Mouse (Mus musculus) cortical plate, adult 2 months (tissue): ENCODE results near the gene Npas3.

Experiments
- CTCF ChIP-seq: fragments of 200-500 bp; IDR thresholded peaks from 2 replicates; pipeline ENCODE4 v1.5.1; 2011; ENCODE audit warnings: mild to moderate bottlenecking, control low read depth, low read length; ENCODE audit not compliant: insufficient read depth; ENCODE audit errors: extremely low read depth
- POLR2A ChIP-seq: fragments of 200-500 bp; IDR thresholded peaks from 2 replicates; pipeline ENCODE4 v1.6.1; 2011; ENCODE audit warnings: mild to moderate bottlenecking, low read length, control low read depth; ENCODE audit not compliant: insufficient read depth; ENCODE audit errors: extremely low read depth

GRCm38 (mm10) chr12:54096492-54096891 lies 848.0 kb downstream of the Npas3 start:
- TF ChIP-seq POLR2A (no peak), CTCF (no peak)
